Comparison of ENCODE assay signal across 8 mouse cellular contexts in genomic region chr12:44269311-44269831, GRCm38 (mm10). TPM values are rescaled to one million over a fixed set of nuclear protein-coding genes. Genes with fewer than 3 reads are reported as not detected.
A peak's percentile ranks its signal among the peaks of the same experiment; 100 is the strongest.
DNase-seq lines count a peak whose midpoint lies in the region; ATAC-seq and TF ChIP-seq lines count a peak whose summit lies in the region.

No protein-coding gene starts in this region.

- H3K4me2 ChIP-seq in intestine, embryonic 16.5 days (ENCODE audit: low read depth, low read length), result peak overlapping the region; percentile 69
- peak overlapping the region; percentile 75 for H3K4me2 ChIP-seq in liver, embryonic 11.5 days

- H3K27ac ChIP-seq in intestine, embryonic 16.5 days (ENCODE audit: low read length), result peak overlapping the region; percentile 97
- H3K27ac ChIP-seq in liver, embryonic 11.5 days (ENCODE audit: low read depth, low read length), result peak overlapping the region; percentile 97
- peak overlapping the region; percentile 98 for H3K27ac ChIP-seq in testis, adult 2 months (ENCODE audit: control insufficient read depth, insufficient read depth, low read depth, low read length)

- peaks cover 4% of the 10 kb centered on the region; the same call in 1 of the 2 replicates for H3K4me1 ChIP-seq in intestine, embryonic 16.5 days (ENCODE audit: control insufficient read depth, insufficient read depth, low read length)
- peaks cover 5% of the 10 kb centered on the region for H3K4me1 ChIP-seq in liver, embryonic 11.5 days (replicated peaks; ENCODE audit: control insufficient read depth, insufficient read depth, low read length)
- H3K4me1 ChIP-seq in testis, adult 2 months (ENCODE audit: control insufficient read depth, insufficient read depth, low read length), result no peaks in the 10 kb centered on the region; the same call in 1 of the 2 replicates

- DNase-seq in urinary bladder, postnatal 4 days (ENCODE audit: low spot score in 2 of 2), result peak; percentile 76 to 78
- DNase-seq in urinary bladder, postnatal 25 days (ENCODE audit: low spot score), result no peak
- peak; percentile 90 for DNase-seq in embryo, embryonic 10.5 days (ENCODE audit: low spot score)
- DNase-seq in gastrocnemius, postnatal 25 days, result peak; percentile 89
- DNase-seq in liver, embryonic 11.5 days (ENCODE audit: low spot score), result peak; percentile 86
- peak; percentile 26 to 56 for DNase-seq in monocyte, adult 2 months (ENCODE audit: low read depth in 1 of 2, low spot score in 2 of 2)

- no peaks in the 10 kb centered on the region for H3K36me3 ChIP-seq in intestine, embryonic 16.5 days (ENCODE audit: control insufficient read depth, insufficient read depth, low read length)
- H3K36me3 ChIP-seq in liver, embryonic 11.5 days (ENCODE audit: control insufficient read depth, insufficient read depth, low read length), result no peaks in the 10 kb centered on the region
- no peaks in the 10 kb centered on the region for H3K36me3 ChIP-seq in testis, adult 2 months (ENCODE audit: control insufficient read depth, insufficient read depth, low read length)

- peak overlapping the region; percentile 81 for H3K4me3 ChIP-seq in intestine, embryonic 16.5 days (ENCODE audit: low read length)
- peak overlapping the region; percentile 83 for H3K4me3 ChIP-seq in liver, embryonic 11.5 days (ENCODE audit: low read depth, low read length)
- peak overlapping the region; percentile 95 for H3K4me3 ChIP-seq in testis, adult 2 months (ENCODE audit: control insufficient read depth, low read depth, low read length)

- H3K9me3 ChIP-seq in intestine, embryonic 16.5 days (ENCODE audit: control insufficient read depth, low read length), result no peaks in the 10 kb centered on the region
- H3K9me3 ChIP-seq in liver, embryonic 11.5 days (ENCODE audit: control insufficient read depth, low read length), result no peaks in the 10 kb centered on the region

- peak; percentile 89 for ATAC-seq in intestine, embryonic 16.5 days
- peak; percentile 89 for ATAC-seq in liver, embryonic 11.5 days (replicated peaks; ENCODE audit: low FRiP score)

- H3K9ac ChIP-seq in intestine, embryonic 16.5 days (ENCODE audit: low read depth, low read length), result peak overlapping the region; percentile 90
- H3K9ac ChIP-seq in liver, embryonic 11.5 days (ENCODE audit: low read depth, low read length), result peak overlapping the region; percentile 80

- TF ChIP-seq POLR2A in testis, adult 2 months (IDR thresholded peaks at IDR 0.05; ENCODE audit: control insufficient read depth, low read depth, low read length), result no peak

- WGBS in intestine, embryonic 16.5 days, result under 1% methylated on average over 45 of the region's 46 CpGs
- WGBS in liver, embryonic 11.5 days, result under 1% methylated on average over 42 of the region's 46 CpGs

- TF ChIP-seq CTCF in testis, adult 2 months (IDR thresholded peaks at IDR 0.05; ENCODE audit: control insufficient read depth, insufficient read depth, insufficient replicate concordance, low read depth, low read length), result no peak

- H3K27me3 ChIP-seq in intestine, embryonic 16.5 days (replicated peaks; ENCODE audit: control insufficient read depth, insufficient read depth, low read length), result no peaks in the 10 kb centered on the region
- no peaks in the 10 kb centered on the region for H3K27me3 ChIP-seq in liver, embryonic 11.5 days (replicated peaks; ENCODE audit: control insufficient read depth, insufficient read depth, low read length)
- no peaks in the 10 kb centered on the region for H3K27me3 ChIP-seq in testis, adult 2 months (ENCODE audit: control insufficient read depth, insufficient read depth, low read length)

RNA-seq across cellular contexts. Expression of gene Pnpla8, which starts 48.2 kb away (rescaled TPM):
- 100 to 1,000 TPM; 103 TPM for total RNA-seq in gastrocnemius, postnatal 25 days (2021)
- polyA plus RNA-seq in intestine, embryonic 16.5 days (2015; fragmentation: Nextera tagmentation; extraction: Ambion mirVana), result 56.6 and 62.7 TPM in 2 replicates
- polyA plus RNA-seq in liver, embryonic 11.5 days (2014; fragmentation: Nextera tagmentation; extraction: Ambion mirVana), result 29.3 and 40.0 TPM in 2 replicates
- polyA plus RNA-seq in testis, adult 2 months (2012; rRNA removed), result 22.1 and 26.0 TPM in 2 replicates

RNA-seq across cellular contexts. Expression of gene Dnajb9, which starts 59.2 kb away (rescaled TPM):
- 10 to 100 TPM; 23.2 to 27.3 TPM for total RNA-seq in gastrocnemius, postnatal 25 days (2021)
- 24.3 and 34.1 TPM in 2 replicates for polyA plus RNA-seq in intestine, embryonic 16.5 days (2015; fragmentation: Nextera tagmentation; extraction: Ambion mirVana)
- 19.8 and 22.4 TPM in 2 replicates for polyA plus RNA-seq in liver, embryonic 11.5 days (2014; fragmentation: Nextera tagmentation; extraction: Ambion mirVana)
- 20.1 and 23.8 TPM in 2 replicates for polyA plus RNA-seq in testis, adult 2 months (2012; rRNA removed)

RNA-seq across cellular contexts. Expression of gene Nrcam, which starts 59.3 kb away (rescaled TPM):
- 1 to 10 TPM in 1 of 2 experiments, under 1 TPM in 1; 0.74 to 1.5 TPM for total RNA-seq in gastrocnemius, postnatal 25 days (2021)
- polyA plus RNA-seq in intestine, embryonic 16.5 days (2015; fragmentation: Nextera tagmentation; extraction: Ambion mirVana), result 2.6 and 3.6 TPM in 2 replicates
- 0.70 and 2.5 TPM in 2 replicates for polyA plus RNA-seq in liver, embryonic 11.5 days (2014; fragmentation: Nextera tagmentation; extraction: Ambion mirVana)
- polyA plus RNA-seq in testis, adult 2 months (2012; rRNA removed), result 0.53 and 0.94 TPM in 2 replicates
